Mouse (Mus musculus) liver, adult 2 months (tissue): ENCODE measurements around the gene Myadml2.

ENCODE experiments used
- CTCF ChIP-seq: fragments of 200-500 bp; IDR thresholded peaks from 2 replicates; pipeline ENCODE4 v1.5.1; 2011; ENCODE audit warnings: low read depth, low read length, control low read depth
- POLR2A ChIP-seq: fragments of 200-500 bp; IDR thresholded peaks from 2 replicates; pipeline ENCODE4 v1.6.1; 2011; ENCODE audit warnings: low read length, control low read depth; ENCODE audit not compliant: insufficient read depth; ENCODE audit errors: extremely low read depth

- TF ChIP-seq CTCF (no peak), POLR2A (no peak)
Observed at GRCm38 (mm10) chr11:120673594-120674122, 25.7 kb upstream of the Myadml2 start.
